Mouse (Mus musculus) left cerebral cortex, postnatal 14 days (tissue): Measurements from ENCODE around the gene Golga5. TPM values are rescaled to one million over a fixed set of nuclear protein-coding genes. Genes with fewer than 3 reads are reported as not detected.
A peak's percentile ranks its signal among the peaks of the same experiment; 100 is the strongest.

Experiments used
- DNase-seq, 2 experiments: peaks; one replicate each; pipeline ENCODE4 v3.0.0; 2021 to 2022; ENCODE audit warnings: low spot score in 2 of 2, mixed read lengths in 1 of 2
- intact Hi-C: fragments of 180-260 bp; cut with DNase I; formaldehyde crosslinking; loops from one replicate; pipeline ENCODE4 v1.15.1; 2025
- total RNA-seq, 2 experiments: library from RNA; stranded (reverse); gene quantifications; 2 replicates each; pipeline ENCODE4 v1.2.3; 2021

Golga5 gene
- total RNA-seq, 2 experiments from 2014 or later, result 25.1 to 28.2 TPM

GRCm38 (mm10) chr12:102501038-102501437, 32.1 kb downstream of the Golga5 start:
- DNase-seq, result no peak
- intact Hi-C loops, result no loop called here

- intact Hi-C loops, result no loop called here
- peak in 1 of 2 experiments; percentile 18 for DNase-seq
Observed at GRCm38 (mm10) chr12:102501848-102502595, 33.1 kb downstream of the Golga5 start.

GRCm38 (mm10) chr12:102505131-102505713, 36.3 kb downstream of the Golga5 start:
- intact Hi-C loops, result no loop called here
- no peak for DNase-seq

- intact Hi-C loops, result no loop called here
- DNase-seq, result no peak
Observed at GRCm38 (mm10) chr12:102505949-102506348, 37.0 kb downstream of the Golga5 start.

- intact Hi-C loops, result no loop called here
- peak in 1 of 2 experiments; percentile 37 for DNase-seq
Observed at GRCm38 (mm10) chr12:102511363-102511762, 42.4 kb downstream of the Golga5 start.

GRCm38 (mm10) chr12:102514151-102514550, 45.2 kb downstream of the Golga5 start:
- DNase-seq, result no peak
- intact Hi-C loops, result no loop called here

GRCm38 (mm10) chr12:102514751-102515150, 45.8 kb downstream of the Golga5 start:
- no peak for DNase-seq
- intact Hi-C loops, result no loop called here

- no peak for DNase-seq
- intact Hi-C loops, result no loop called here
Observed at GRCm38 (mm10) chr12:102516151-102516550, 47.2 kb downstream of the Golga5 start.

GRCm38 (mm10) chr12:102517647-102518046, 48.7 kb downstream of the Golga5 start:
- intact Hi-C loops, result no loop called here

GRCm38 (mm10) chr12:102519929-102520720, 51.2 kb downstream of the Golga5 start:
- no peak for DNase-seq
- intact Hi-C loops, result loop anchor here (5.0 kb wide), 1 partner anchor 187 kb away; no protein-coding TSS in a partner anchor

More at GRCm38 (mm10) chr12:102517647-102518046, 48.7 kb downstream of the Golga5 start:
- no peak for DNase-seq

GRCm38 (mm10) chr12:102521777-102522319, 52.9 kb downstream of the Golga5 start:
- DNase-seq, result no peak
- intact Hi-C loops, result loop anchor here (5.0 kb wide), 1 partner anchor 185 kb away; no protein-coding TSS in a partner anchor

- DNase-seq, result no peak
- intact Hi-C loops, result loop anchor here (5.0 kb wide), 1 partner anchor 183 kb away; no protein-coding TSS in a partner anchor
Observed at GRCm38 (mm10) chr12:102524216-102524615, 55.3 kb downstream of the Golga5 start.

GRCm38 (mm10) chr12:102524760-102525159, 55.8 kb downstream of the Golga5 start:
- intact Hi-C loops, result loop anchor here (5.0 kb wide), 1 partner anchor 183 kb away; no protein-coding TSS in a partner anchor

GRCm38 (mm10) chr12:102527989-102528388, 59.1 kb downstream of the Golga5 start:
- DNase-seq, result no peak
- intact Hi-C loops, result no loop called here

More at GRCm38 (mm10) chr12:102524760-102525159, 55.8 kb downstream of the Golga5 start:
- DNase-seq, result peak in 1 of 2 experiments; percentile 26

- no peak for DNase-seq
- intact Hi-C loops, result no loop called here
Observed at GRCm38 (mm10) chr12:102535796-102536195, 66.9 kb downstream of the Golga5 start.

- intact Hi-C loops, result no loop called here
- DNase-seq, result no peak
Observed at GRCm38 (mm10) chr12:102540278-102540677, 71.3 kb downstream of the Golga5 start.

GRCm38 (mm10) chr12:102541168-102541567, 72.2 kb downstream of the Golga5 start:
- intact Hi-C loops, result no loop called here
- DNase-seq, result no peak

GRCm38 (mm10) chr12:102545122-102545521, 76.2 kb downstream of the Golga5 start:
- DNase-seq, result no peak
- intact Hi-C loops, result no loop called here
